Mouse (Mus musculus): ENCODE data around the gene Pbsn. TPM values are rescaled to one million over a fixed set of nuclear protein-coding genes. Genes with fewer than 3 reads are reported as not detected.
A peak's percentile ranks its signal among the peaks of the same experiment; 100 is the strongest.
"Not testable (repeated sequence)": the region's sequence is repeated elsewhere in the genome, so short reads cannot be mapped to it uniquely, and the experiment has no call there.

The Pbsn gene
- not detected in 2 replicates for total RNA-seq (2017)

GRCm38 (mm10) chrX:77853523-77853922 is at the start of gene Pbsn:
Pbsn (minus strand) TSS chrX:77853623.
- ATAC-seq (ENCODE audit: extremely low read depth, insufficient number of reproducible peaks, low FRiP score, poor library complexity, severe bottlenecking), result no peak

GRCm38 (mm10) chrX:77880033-77880432 is 26.6 kb upstream of the Pbsn start:
- not testable (repeated sequence) for ATAC-seq (ENCODE audit: extremely low read depth, insufficient number of reproducible peaks, low FRiP score, poor library complexity, severe bottlenecking)

GRCm38 (mm10) chrX:77864458-77864857 is 11.0 kb upstream of the Pbsn start, which contains the start of gene Gm14744:
Gm14744 (plus strand) TSS chrX:77864758.
- ATAC-seq (ENCODE audit: extremely low read depth, insufficient number of reproducible peaks, low FRiP score, poor library complexity, severe bottlenecking), result not testable (repeated sequence)

- no peak for ATAC-seq (ENCODE audit: extremely low read depth, insufficient number of reproducible peaks, low FRiP score, poor library complexity, severe bottlenecking)
These were observed 41.4 kb downstream of the Pbsn start for GRCm38 (mm10) chrX:77812031-77812430.

GRCm38 (mm10) chrX:77810608-77811206 is 42.7 kb downstream of the Pbsn start:
- ATAC-seq (ENCODE audit: extremely low read depth, insufficient number of reproducible peaks, low FRiP score, poor library complexity, severe bottlenecking), result peak; percentile 53; the same call in 1 of the 2 replicates

- ATAC-seq (ENCODE audit: extremely low read depth, insufficient number of reproducible peaks, low FRiP score, poor library complexity, severe bottlenecking), result peak; percentile 74; the same call in 1 of the 2 replicates
These were observed 44.8 kb downstream of the Pbsn start for GRCm38 (mm10) chrX:77808602-77809001.

- no peak for ATAC-seq (ENCODE audit: extremely low read depth, insufficient number of reproducible peaks, low FRiP score, poor library complexity, severe bottlenecking)
These were observed 51.1 kb downstream of the Pbsn start for GRCm38 (mm10) chrX:77802293-77802692.

GRCm38 (mm10) chrX:77801543-77801942 is 51.9 kb downstream of the Pbsn start:
- ATAC-seq (ENCODE audit: extremely low read depth, insufficient number of reproducible peaks, low FRiP score, poor library complexity, severe bottlenecking), result no peak

- no peak for ATAC-seq (ENCODE audit: extremely low read depth, insufficient number of reproducible peaks, low FRiP score, poor library complexity, severe bottlenecking)
These were observed 53.9 kb downstream of the Pbsn start for GRCm38 (mm10) chrX:77799554-77799953.

- ATAC-seq (ENCODE audit: extremely low read depth, insufficient number of reproducible peaks, low FRiP score, poor library complexity, severe bottlenecking), result no peak
These were observed 55.6 kb downstream of the Pbsn start for GRCm38 (mm10) chrX:77797801-77798200.

- no peak for ATAC-seq (ENCODE audit: extremely low read depth, insufficient number of reproducible peaks, low FRiP score, poor library complexity, severe bottlenecking)
These were observed 56.5 kb downstream of the Pbsn start for GRCm38 (mm10) chrX:77796916-77797315.

GRCm38 (mm10) chrX:77796238-77796835 is 57.1 kb downstream of the Pbsn start, which contains the start of gene Prkx:
Prkx (minus strand) TSS chrX:77796278.
- ATAC-seq (ENCODE audit: extremely low read depth, insufficient number of reproducible peaks, low FRiP score, poor library complexity, severe bottlenecking), result peak; percentile 20; the same call in 1 of the 2 replicates

GRCm38 (mm10) chrX:77795858-77796174 is 57.6 kb downstream of the Pbsn start:
- peak; percentile 97 for ATAC-seq (ENCODE audit: extremely low read depth, insufficient number of reproducible peaks, low FRiP score, poor library complexity, severe bottlenecking)

GRCm38 (mm10) chrX:77794962-77795857 is 58.2 kb downstream of the Pbsn start:
- peak; percentile 24; the same call in 1 of the 2 replicates for ATAC-seq (ENCODE audit: extremely low read depth, insufficient number of reproducible peaks, low FRiP score, poor library complexity, severe bottlenecking)

- no peak for ATAC-seq (ENCODE audit: extremely low read depth, insufficient number of reproducible peaks, low FRiP score, poor library complexity, severe bottlenecking)
These were observed 64.7 kb downstream of the Pbsn start for GRCm38 (mm10) chrX:77788675-77789074.

Other genes with a start within 250 kb of the Pbsn start
- gene Prkx, start 57.3 kb downstream of the Pbsn start, total RNA-seq (2017), result 22.0 and 22.6 TPM in 2 replicates
- gene Gm14744, start 11.1 kb upstream of the Pbsn start, total RNA-seq (2017), result not detected in 2 replicates
- not detected in 2 replicates for gene 5430402E10Rik, start 71.4 kb upstream of the Pbsn start, total RNA-seq (2017)
- gene Obp1a, start 237.8 kb upstream of the Pbsn start, total RNA-seq (2017), result not detected in 2 replicates